ENCODE assay signal across 23 mouse cellular contexts in the genomic region with DNA sequence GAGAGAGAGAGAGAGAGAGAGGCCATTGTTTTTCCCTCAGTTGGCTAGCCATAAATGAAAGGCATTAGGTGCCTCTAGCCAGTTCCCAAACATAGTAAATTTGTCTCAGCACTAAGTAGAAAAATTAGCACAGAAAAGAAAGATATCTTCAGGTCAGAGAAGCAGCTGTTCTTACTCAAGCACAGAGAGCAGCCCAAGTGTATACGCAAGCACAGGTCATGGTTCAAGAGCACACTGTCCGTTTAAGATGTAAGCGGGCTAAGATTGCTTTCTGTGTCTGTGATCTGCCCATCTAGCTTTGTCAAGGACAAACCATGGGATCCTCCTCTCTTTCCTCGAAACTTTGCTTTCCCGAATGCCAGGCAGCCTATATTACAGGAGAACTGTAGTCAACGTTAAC. TPM values are rescaled to one million over a fixed set of nuclear protein-coding genes. Genes with fewer than 3 reads are reported as not detected.
"Had no signal": no experiment of that assay in that cellular context is flagged by ENCODE, and none has a peak within 500 bp of the region (broad histone marks: within the 10 kb centered on the region; RNA-seq: fewer than 3 reads in every experiment).

No protein-coding gene starts in this region.

- H3K4me3 ChIP-seq: intestine, embryonic 15.5 days; left cerebral cortex, adult 2 months; liver, embryonic 13.5 days; megakaryocyte, embryonic 14.5 days; midbrain, embryonic 10.5 days; midbrain, embryonic 13.5 days; myocyte; neural tube, embryonic 13.5 days; stomach, embryonic 15.5 days had no signal

- H3K27me3 ChIP-seq: intestine, embryonic 15.5 days; liver, embryonic 13.5 days; megakaryocyte, embryonic 14.5 days; midbrain, embryonic 13.5 days; neural tube, embryonic 13.5 days; stomach, embryonic 15.5 days had no signal

- H3K27ac ChIP-seq: intestine, embryonic 15.5 days; left cerebral cortex, adult 2 months; liver, embryonic 13.5 days; midbrain, embryonic 10.5 days; midbrain, embryonic 13.5 days; neural tube, embryonic 13.5 days; stomach, embryonic 15.5 days had no signal

- H3K36me3 ChIP-seq: intestine, embryonic 15.5 days; liver, embryonic 13.5 days; midbrain, embryonic 10.5 days; midbrain, embryonic 13.5 days; neural tube, embryonic 13.5 days; stomach, embryonic 15.5 days had no signal

- ATAC-seq: hindbrain, embryonic 16.5 days; intestine, embryonic 15.5 days; midbrain, embryonic 13.5 days; midbrain, embryonic 16.5 days had no signal

- H3K4me1 ChIP-seq: liver, embryonic 13.5 days; midbrain, embryonic 10.5 days; midbrain, embryonic 13.5 days; neural tube, embryonic 13.5 days; stomach, embryonic 15.5 days had no signal

- DNase-seq: kidney, adult 18-20 months; layer of hippocampus, postnatal 36 days; liver, embryonic 13.5 days; lung, embryonic 14.5 days; retina, postnatal 1 day; right cerebral cortex, postnatal 25 days; spleen, adult 18-20 months; thymus, postnatal 36 days had no signal

- H3K9me3 ChIP-seq: intestine, embryonic 15.5 days; liver, embryonic 13.5 days; megakaryocyte, embryonic 14.5 days; midbrain, embryonic 10.5 days; midbrain, embryonic 13.5 days; neural tube, embryonic 13.5 days; stomach, embryonic 15.5 days had no signal

- H3K4me2 ChIP-seq: intestine, embryonic 15.5 days; liver, embryonic 13.5 days; lung, embryonic 14.5 days; midbrain, embryonic 13.5 days; neural tube, embryonic 13.5 days; stomach, embryonic 15.5 days had no signal

- H3K9ac ChIP-seq: intestine, embryonic 15.5 days; liver, embryonic 13.5 days; lung, embryonic 14.5 days; midbrain, embryonic 13.5 days; neural tube, embryonic 13.5 days; stomach, embryonic 15.5 days had no signal

RNA-seq across cellular contexts. Expression of a gene that starts 52.9 kb away (rescaled TPM):
- total RNA-seq: liver, adult 2 months; monocyte, adult 5-6 weeks; neutrophil, adult 5-6 weeks had no signal
- polyA plus RNA-seq: liver, adult 2 months; liver, embryonic 13.5 days; liver, embryonic 16.5 days; lung, embryonic 14.5 days; midbrain, embryonic 13.5 days; midbrain, embryonic 16.5 days; myocyte; thymus, postnatal 0 days had no signal
